Mouse (Mus musculus): ENCODE data around the gene Ehbp1.

DNA sequence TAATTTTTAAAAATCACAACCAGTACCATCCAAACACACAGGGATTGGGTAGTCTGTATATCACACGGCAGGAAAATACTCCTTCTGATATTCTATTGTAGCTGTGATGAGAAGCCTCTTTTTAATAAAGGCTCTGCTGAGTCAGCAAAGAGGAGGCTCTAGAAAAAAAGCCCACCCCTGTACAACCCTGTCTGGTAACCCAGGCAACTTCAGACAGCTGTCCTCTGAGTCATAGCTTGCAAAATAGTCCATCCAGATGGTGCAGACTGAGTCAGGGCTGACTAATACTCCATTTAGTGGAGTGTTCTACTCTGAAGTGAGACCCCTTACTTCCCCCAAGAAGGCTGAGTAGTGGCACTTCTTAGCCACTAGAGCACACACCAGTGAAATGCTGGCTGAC lies 41.4 kb upstream of the Ehbp1 start:
- no peak for TF ChIP-seq GATA1 (IDR thresholded peaks at IDR 0.05; ENCODE audit: low read length)
- TF ChIP-seq TAL1 (IDR thresholded peaks at IDR 0.05; ENCODE audit: low read length) = no peak

All from erythroblast, embryonic 14.5 days (primary cell).